Mouse (Mus musculus) heart, embryonic 14.5 days (tissue): ENCODE results near the gene Bean1. TPM values are rescaled to one million over a fixed set of nuclear protein-coding genes. Genes with fewer than 3 reads are reported as not detected.

ENCODE experiments used
- ATAC-seq: fragments of 200-750 bp; cut with Nextera tagmentation; 2 replicates; pipeline ENCODE4 v1.8.0; 2017; ENCODE audit warnings: low read depth, moderate TSS enrichment; ENCODE audit not compliant: insufficient number of reproducible peaks, insufficient read depth, low FRiP score
- H3K27ac ChIP-seq, 2 experiments: fragments of 200-500 bp in 1 of 2; fragments of 300-500 bp in 1 of 2; sonication (generic) in 1 of 2; replicated peaks in 1 of 2; 2 replicates each; pipeline ENCODE4 v1.5.1; 2012 to 2014; ENCODE audit warnings: low read depth in 2 of 2, low read length in 2 of 2, control low read depth in 1 of 2, mild to moderate bottlenecking in 1 of 2, mixed read lengths in 1 of 2; ENCODE audit not compliant: control insufficient read depth in 1 of 2, insufficient read depth in 1 of 2
- H3K27me3 ChIP-seq: fragments of 300-500 bp; sonication (generic); 2 replicates; pipeline ENCODE4 v1.6.1; 2014; ENCODE audit warnings: mild to moderate bottlenecking, low read length, control low read depth; ENCODE audit not compliant: control insufficient read depth, insufficient read depth
- H3K36me3 ChIP-seq: fragments of 300-500 bp; sonication (generic); 2 replicates; pipeline ENCODE4 v1.6.1; 2014; ENCODE audit warnings: mild to moderate bottlenecking, control low read depth, low read length, mixed read lengths; ENCODE audit not compliant: control insufficient read depth, insufficient read depth
- H3K4me1 ChIP-seq, 2 experiments: fragments of 200-500 bp in 1 of 2; fragments of 300-500 bp in 1 of 2; sonication (generic) in 1 of 2; 2 replicates each; pipeline ENCODE4 v1.6.1; 2012 to 2014; ENCODE audit warnings: low read length in 2 of 2, control low read depth in 1 of 2, mixed read lengths in 1 of 2; ENCODE audit not compliant: control insufficient read depth in 2 of 2, insufficient read depth in 2 of 2
- H3K4me2 ChIP-seq: fragments of 300-500 bp; sonication (generic); 2 replicates; pipeline ENCODE4 v1.6.1; 2014; ENCODE audit warnings: mild to moderate bottlenecking, low read length
- H3K4me3 ChIP-seq, 2 experiments: fragments of 200-500 bp in 1 of 2; fragments of 300-500 bp in 1 of 2; sonication (generic) in 1 of 2; 2 replicates each; pipeline ENCODE4 v1.5.1; 2012 to 2014; ENCODE audit warnings: low read length in 2 of 2, mild to moderate bottlenecking in 2 of 2, control low read depth in 1 of 2, low read depth in 1 of 2, moderate library complexity in 1 of 2; ENCODE audit not compliant: control insufficient read depth in 1 of 2, insufficient read depth in 1 of 2
- H3K9ac ChIP-seq: fragments of 300-500 bp; sonication (generic); 2 replicates; pipeline ENCODE4 v1.6.1; 2014; ENCODE audit warnings: mild to moderate bottlenecking, low read length
- H3K9me3 ChIP-seq: fragments of 300-500 bp; sonication (generic); 2 replicates; pipeline ENCODE4 v1.6.1; 2016; ENCODE audit warnings: low read length, control low read depth; ENCODE audit not compliant: control insufficient read depth
- WGBS: fragments of 180-500 bp; shearing (Covaris S2); extraction: QIAGEN DNeasy Blood & Tissue Kit; methylation state at CpG from one replicate; pipeline ENCODE4 v1.1.7; 2014; 5-methylcytosine and 5-hydroxymethylcytosine counted together
- polyA plus RNA-seq: library from polyadenylated mRNA; unstranded; fragments of >200 nt; fragmentation: Nextera tagmentation; extraction: Ambion mirVana; gene quantifications from 2 replicates; pipeline ENCODE4 v1.2.1, GENCODE M21; 2014

The Bean1 gene
- polyA plus RNA-seq, 1 experiment from 2014 or later = 1.3 TPM

DNA sequence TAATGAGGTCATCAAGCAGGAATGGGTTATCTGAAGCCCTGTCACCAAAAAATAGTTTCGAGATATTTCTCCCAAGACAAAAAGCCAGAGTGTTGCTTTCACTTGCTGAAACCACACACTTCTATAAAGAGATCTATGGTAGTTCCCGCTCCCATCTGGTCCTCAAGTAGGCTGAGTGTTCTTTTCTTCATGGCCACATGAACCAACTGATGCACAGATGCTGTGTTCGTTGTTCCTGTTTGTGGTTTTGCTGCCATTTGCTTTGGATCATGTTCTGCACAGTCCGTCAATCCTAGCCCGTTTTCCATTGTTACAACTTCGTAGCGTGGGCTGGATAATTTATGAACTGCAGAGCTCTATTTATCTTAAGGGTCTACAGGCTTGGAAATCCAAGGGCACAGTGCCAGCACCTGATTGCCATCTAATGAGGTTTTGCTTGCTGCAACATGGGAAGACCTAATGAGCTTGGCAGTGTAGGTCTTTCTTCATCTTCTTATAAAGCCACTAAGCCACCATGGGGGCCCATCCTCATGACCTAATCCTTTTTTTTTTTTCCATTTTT lies 38.7 kb upstream of the Bean1 start:
- Histone ChIP-seq H3K27ac (no peak overlapping the region), H3K9me3 (no peaks in the 10 kb centered on the region), H3K4me3 (no peak overlapping the region), H3K9ac (no peak overlapping the region), H3K27me3 (no peaks in the 10 kb centered on the region), H3K4me1 (peaks cover 3 to 5% of the 10 kb centered on the region in 2 experiments; a peak in 2 of 4 replicates), H3K36me3 (peaks cover 17% of the 10 kb centered on the region), H3K4me2 (no peak overlapping the region)
- WGBS = 84% methylated on average over 7 of the region's 7 CpGs
- no peak for ATAC-seq

DNA sequence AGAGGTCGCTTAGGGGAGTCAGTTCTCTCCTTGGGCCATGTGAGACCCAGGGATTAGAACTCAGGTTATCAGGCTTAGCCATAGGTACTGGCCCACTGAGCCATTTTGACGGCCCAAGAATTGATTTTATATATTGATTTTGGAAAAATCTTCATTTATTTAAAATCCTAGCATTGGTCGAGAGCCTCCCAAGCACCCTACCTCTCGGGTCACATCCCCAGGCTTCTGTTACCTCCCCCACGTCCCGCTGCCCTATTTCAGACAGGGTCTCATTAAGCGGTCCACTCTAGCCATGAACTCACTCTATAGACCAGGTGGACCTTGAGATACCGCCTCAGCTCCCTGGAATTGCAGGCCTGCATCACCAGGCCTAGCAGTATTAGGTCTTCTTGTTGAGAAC lies 35.7 kb upstream of the Bean1 start:
- Histone ChIP-seq H3K4me2 (no peak overlapping the region), H3K4me3 (no peak overlapping the region), H3K27ac (no peak overlapping the region), H3K27me3 (no peaks in the 10 kb centered on the region), H3K9ac (no peak overlapping the region), H3K4me1 (no peaks in the 10 kb centered on the region), H3K9me3 (no peaks in the 10 kb centered on the region), H3K36me3 (peaks cover 17% of the 10 kb centered on the region)
- WGBS = 88% methylated on average over 8 of the region's 8 CpGs
- no peak for ATAC-seq

- no peak for ATAC-seq
Observed at GRCm38 (mm10) chr8:104136277-104136676, 34.0 kb upstream of the Bean1 start.

GRCm38 (mm10) chr8:104137636-104138035 lies 32.6 kb upstream of the Bean1 start:
- H3K4me2 ChIP-seq = no peak overlapping the region
- no peak for ATAC-seq
- 82% methylated on average over 5 of the region's 5 CpGs for WGBS

More at GRCm38 (mm10) chr8:104136277-104136676, 34.0 kb upstream of the Bean1 start:
- H3K4me3 ChIP-seq = no peak overlapping the region
- H3K36me3 ChIP-seq = peaks cover 18% of the 10 kb centered on the region
- WGBS = 79% methylated on average over 3 of the region's 3 CpGs
- H3K27ac ChIP-seq = no peak overlapping the region
- no peak overlapping the region for H3K9ac ChIP-seq
- H3K4me2 ChIP-seq = no peak overlapping the region
- H3K27me3 ChIP-seq = no peaks in the 10 kb centered on the region
- no peaks in the 10 kb centered on the region for H3K4me1 ChIP-seq
- no peaks in the 10 kb centered on the region for H3K9me3 ChIP-seq

GRCm38 (mm10) chr8:104140611-104141010 lies 29.6 kb upstream of the Bean1 start:
- 85% methylated on average over 13 of the region's 13 CpGs for WGBS
- Histone ChIP-seq H3K4me3 (no peak overlapping the region), H3K9me3 (no peaks in the 10 kb centered on the region), H3K4me2 (no peak overlapping the region), H3K36me3 (peaks cover 18% of the 10 kb centered on the region), H3K9ac (no peak overlapping the region), H3K27me3 (no peaks in the 10 kb centered on the region), H3K27ac (no peak overlapping the region), H3K4me1 (no peaks in the 10 kb centered on the region)
- ATAC-seq = no peak

More at GRCm38 (mm10) chr8:104137636-104138035, 32.6 kb upstream of the Bean1 start:
- H3K27ac ChIP-seq = no peak overlapping the region
- H3K9ac ChIP-seq = no peak overlapping the region
- no peak overlapping the region for H3K4me3 ChIP-seq
- H3K27me3 ChIP-seq = no peaks in the 10 kb centered on the region
- H3K4me1 ChIP-seq = no peaks in the 10 kb centered on the region
- H3K9me3 ChIP-seq = no peaks in the 10 kb centered on the region
- H3K36me3 ChIP-seq = peaks cover 18% of the 10 kb centered on the region

DNA sequence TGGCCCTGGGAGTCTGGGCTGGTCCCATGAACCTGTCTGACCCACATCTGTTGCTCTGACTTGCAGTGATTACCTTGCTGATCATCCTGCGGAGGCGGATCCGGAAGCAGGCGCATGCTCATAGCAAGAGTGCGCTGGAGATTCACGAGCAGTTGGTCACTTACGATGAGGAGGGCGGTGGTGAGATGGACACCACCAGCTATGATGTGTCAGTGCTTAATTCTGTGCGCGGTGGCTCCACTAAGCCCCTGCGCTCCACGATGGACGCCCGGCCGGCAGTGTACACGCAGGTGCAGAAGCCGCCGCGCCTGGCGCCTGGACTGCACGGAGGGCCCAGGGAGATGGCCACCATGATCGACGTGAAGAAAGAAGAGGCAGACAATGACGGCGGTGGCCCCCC lies 27.8 kb upstream of the Bean1 start:
- no peaks in the 10 kb centered on the region for H3K4me1 ChIP-seq

GRCm38 (mm10) chr8:104143379-104143778 lies 26.9 kb upstream of the Bean1 start:
- H3K9ac ChIP-seq = no peak overlapping the region
- H3K4me1 ChIP-seq = no peaks in the 10 kb centered on the region
- no peaks in the 10 kb centered on the region for H3K27me3 ChIP-seq
- WGBS = 83% methylated on average over 4 of the region's 4 CpGs
- H3K4me3 ChIP-seq = no peak overlapping the region
- no peak overlapping the region for H3K27ac ChIP-seq
- H3K36me3 ChIP-seq = peaks cover 10% of the 10 kb centered on the region; the same call in 1 of the 2 replicates
- no peaks in the 10 kb centered on the region for H3K9me3 ChIP-seq
- H3K4me2 ChIP-seq = no peak overlapping the region
- no peak for ATAC-seq

More for the DNA sequence above, 27.8 kb upstream of the Bean1 start:
- no peak overlapping the region for H3K9ac ChIP-seq
- no peak overlapping the region for H3K4me2 ChIP-seq
- H3K9me3 ChIP-seq = no peaks in the 10 kb centered on the region
- H3K36me3 ChIP-seq = peaks cover 14% of the 10 kb centered on the region
- H3K27me3 ChIP-seq = no peaks in the 10 kb centered on the region
- WGBS = 80% methylated on average over 25 of the region's 25 CpGs
- H3K4me3 ChIP-seq = no peak overlapping the region
- H3K27ac ChIP-seq = no peak overlapping the region
- ATAC-seq = no peak
